Mouse (Mus musculus): ENCODE data around the gene Mecom. TPM values are rescaled to one million over a fixed set of nuclear protein-coding genes. Genes with fewer than 3 reads are reported as not detected.

The Mecom gene
- polyA plus RNA-seq, 1 experiment from 2014 or later: 0.79 TPM

DNA sequence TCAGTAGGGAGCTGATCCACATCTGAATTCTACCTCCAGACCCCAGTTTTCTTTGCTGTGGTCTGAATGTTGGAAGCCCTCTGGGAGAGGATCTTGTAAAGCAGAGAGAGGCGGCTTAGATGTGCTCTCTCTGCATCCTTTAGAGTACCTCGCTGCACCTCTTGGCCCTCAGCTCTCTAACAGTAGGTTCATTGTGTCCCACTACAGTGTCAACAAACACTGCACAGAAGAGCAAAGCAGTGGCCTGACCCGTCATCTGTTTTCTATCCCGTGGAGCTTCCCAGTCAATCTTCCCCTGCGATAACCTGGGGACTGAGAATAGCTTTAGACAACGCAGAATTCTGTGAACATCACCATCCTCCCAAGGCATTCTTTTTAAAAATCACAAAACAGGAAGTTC, 69.6 kb downstream of the Mecom start:
- no peaks in the 10 kb centered on the region for H3K9me3 ChIP-seq (replicated peaks)
- no peak overlapping the region for H3K4me2 ChIP-seq
- WGBS (ENCODE audit: insufficient replicate concordance): 60% methylated on average over 6 of the region's 6 CpGs
- no peaks in the 10 kb centered on the region for H3K36me3 ChIP-seq (replicated peaks)
- H3K27me3 ChIP-seq: no peaks in the 10 kb centered on the region
- H3K27ac ChIP-seq (replicated peaks): no peak overlapping the region
- H3K4me3 ChIP-seq (replicated peaks): no peak overlapping the region
- no peak for ATAC-seq (ENCODE audit: insufficient read depth)
- no peaks in the 10 kb centered on the region for H3K4me1 ChIP-seq (replicated peaks)
- no peak overlapping the region for H3K9ac ChIP-seq

DNA sequence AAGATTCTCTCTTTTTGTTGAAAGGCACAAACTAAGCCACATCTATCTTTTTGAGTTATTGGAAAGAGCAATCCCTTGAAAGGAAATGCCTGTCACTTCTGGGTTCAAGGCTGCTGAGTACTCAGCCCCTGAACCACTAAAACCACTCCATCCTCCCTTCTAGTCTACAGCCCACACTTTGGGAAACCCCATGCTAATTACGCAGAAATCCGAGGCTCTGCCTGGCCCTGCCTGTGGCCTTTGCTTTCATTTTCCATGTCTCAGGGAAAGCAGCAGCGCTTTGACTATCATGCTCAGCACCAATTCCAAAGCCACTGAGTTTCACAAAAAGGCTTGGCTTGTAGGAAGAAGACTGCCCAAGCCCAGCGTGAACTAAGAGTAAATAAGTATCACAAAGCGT, 70.8 kb downstream of the Mecom start:
- H3K27me3 ChIP-seq: no peaks in the 10 kb centered on the region
- no peak for ATAC-seq (ENCODE audit: insufficient read depth)
- H3K4me3 ChIP-seq (replicated peaks): no peak overlapping the region
- 54% methylated on average over 5 of the region's 5 CpGs for WGBS (ENCODE audit: insufficient replicate concordance)
- no peak overlapping the region for H3K9ac ChIP-seq
- no peak overlapping the region for H3K4me2 ChIP-seq
- H3K9me3 ChIP-seq (replicated peaks): no peaks in the 10 kb centered on the region
- H3K27ac ChIP-seq (replicated peaks): no peak overlapping the region
- H3K4me1 ChIP-seq (replicated peaks): no peaks in the 10 kb centered on the region
- H3K36me3 ChIP-seq (replicated peaks): no peaks in the 10 kb centered on the region

DNA sequence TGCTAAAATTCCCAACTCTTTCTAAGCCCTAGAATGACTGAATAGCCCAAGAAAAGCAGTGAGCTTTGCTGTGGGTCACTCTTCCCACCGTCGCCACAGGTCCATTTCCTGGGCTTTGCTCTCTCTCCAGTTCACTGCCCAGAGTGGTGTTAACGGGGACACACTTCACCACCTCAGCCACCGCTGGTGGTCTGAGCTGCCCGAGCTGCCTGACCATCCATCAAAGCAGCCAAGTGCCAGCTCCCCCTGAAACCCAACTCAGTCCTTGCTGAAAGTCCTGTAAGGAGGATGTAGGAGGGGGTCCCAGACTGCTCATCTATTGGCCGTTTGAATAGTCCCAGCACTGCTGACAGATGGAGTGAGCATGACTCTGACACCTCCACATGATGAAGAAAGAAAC, 72.2 kb downstream of the Mecom start:
- Histone ChIP-seq H3K4me2 (no peak overlapping the region), H3K36me3 (replicated peaks) (no peaks in the 10 kb centered on the region), H3K4me1 (replicated peaks) (no peaks in the 10 kb centered on the region), H3K27ac (replicated peaks) (no peak overlapping the region), H3K27me3 (no peaks in the 10 kb centered on the region), H3K4me3 (replicated peaks) (no peak overlapping the region), H3K9ac (no peak overlapping the region), H3K9me3 (replicated peaks) (no peaks in the 10 kb centered on the region)
- no peak for ATAC-seq (ENCODE audit: insufficient read depth)
- 55% methylated on average over 6 of the region's 6 CpGs for WGBS (ENCODE audit: insufficient replicate concordance)

DNA sequence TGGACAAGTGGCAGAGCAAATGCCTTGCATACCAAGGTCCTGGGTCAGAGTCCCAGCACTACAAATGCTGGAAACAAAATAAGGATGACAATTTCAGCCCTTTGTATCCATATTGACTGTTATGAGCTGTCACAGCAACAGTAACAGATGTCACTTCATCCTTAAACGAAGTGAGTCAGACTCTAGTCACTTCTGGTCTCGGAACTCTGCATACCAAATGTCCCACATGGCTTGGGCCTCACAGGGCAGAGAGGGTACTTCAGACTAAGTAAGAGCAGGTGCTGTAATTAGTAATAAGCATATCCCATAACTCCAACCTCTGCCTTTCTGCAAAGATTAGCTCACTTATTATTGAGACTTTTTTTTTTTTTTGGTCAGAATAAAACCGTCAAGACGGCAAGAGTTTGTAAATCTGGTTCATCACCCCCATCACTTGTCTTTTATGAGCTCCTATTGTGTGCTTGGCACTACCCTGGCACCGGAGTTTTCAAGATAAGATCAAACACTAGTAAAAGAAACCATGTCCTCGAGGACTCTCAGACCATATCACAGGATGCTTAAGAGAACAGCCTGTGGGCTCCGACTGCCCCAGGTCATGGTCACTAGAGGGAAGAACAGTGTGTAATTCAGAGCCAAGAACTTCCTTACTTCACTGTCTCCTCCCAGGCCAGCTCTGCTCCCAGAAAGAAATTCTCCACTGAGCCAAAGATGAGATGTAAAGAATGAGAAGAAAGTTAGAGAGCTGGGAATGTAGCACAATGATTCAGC, 79.6 kb downstream of the Mecom start:
- H3K4me1 ChIP-seq (replicated peaks): no peaks in the 10 kb centered on the region
- H3K4me3 ChIP-seq (replicated peaks): no peak overlapping the region
- H3K9me3 ChIP-seq (replicated peaks): no peaks in the 10 kb centered on the region
- H3K27ac ChIP-seq (replicated peaks): no peak overlapping the region
- no peaks in the 10 kb centered on the region for H3K27me3 ChIP-seq
- H3K4me2 ChIP-seq: no peak overlapping the region
- WGBS (ENCODE audit: insufficient replicate concordance): 51% methylated on average over 7 of the region's 7 CpGs
- no peak overlapping the region for H3K9ac ChIP-seq
- H3K36me3 ChIP-seq (replicated peaks): no peaks in the 10 kb centered on the region
- no peak for ATAC-seq (ENCODE audit: insufficient read depth)

DNA sequence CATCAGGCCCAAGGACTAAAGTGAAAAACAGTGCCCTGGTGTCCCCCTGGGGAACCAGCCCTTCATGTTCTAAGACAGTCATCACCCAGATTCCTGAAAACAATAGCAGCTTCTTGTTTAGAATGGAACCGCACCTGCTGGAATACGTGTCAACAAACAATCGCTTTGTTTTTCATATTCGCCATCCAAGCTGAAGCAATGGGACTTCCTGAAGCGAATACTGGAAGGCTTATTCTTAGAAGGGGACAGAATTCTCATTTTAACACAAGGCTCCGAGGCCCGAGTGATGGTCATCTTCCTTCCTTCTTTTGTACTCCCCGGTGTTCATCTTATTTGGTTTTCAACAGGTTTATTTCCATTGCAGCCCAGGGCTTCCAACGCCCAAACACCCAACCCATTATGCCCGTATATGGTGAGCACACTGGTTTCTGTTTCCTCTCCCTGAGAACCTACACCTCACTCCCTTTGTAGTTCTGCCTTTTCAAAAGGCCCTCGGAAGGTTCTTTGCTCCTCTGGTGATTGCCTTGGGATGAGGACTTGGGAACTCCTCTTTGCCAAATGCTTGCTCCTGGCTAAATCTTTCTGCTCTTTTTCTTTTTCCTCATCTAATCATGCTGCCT, 81.7 kb downstream of the Mecom start:
- no peaks in the 10 kb centered on the region for H3K4me1 ChIP-seq (replicated peaks)
- ATAC-seq (ENCODE audit: insufficient read depth): no peak
- H3K9ac ChIP-seq: no peak overlapping the region
- WGBS (ENCODE audit: insufficient replicate concordance): 39% methylated on average over 11 of the region's 11 CpGs
- H3K4me2 ChIP-seq: no peak overlapping the region
- H3K4me3 ChIP-seq (replicated peaks): no peak overlapping the region
- no peaks in the 10 kb centered on the region for H3K36me3 ChIP-seq (replicated peaks)
- H3K9me3 ChIP-seq (replicated peaks): no peaks in the 10 kb centered on the region
- H3K27me3 ChIP-seq: no peaks in the 10 kb centered on the region
- no peak overlapping the region for H3K27ac ChIP-seq (replicated peaks)

DNA sequence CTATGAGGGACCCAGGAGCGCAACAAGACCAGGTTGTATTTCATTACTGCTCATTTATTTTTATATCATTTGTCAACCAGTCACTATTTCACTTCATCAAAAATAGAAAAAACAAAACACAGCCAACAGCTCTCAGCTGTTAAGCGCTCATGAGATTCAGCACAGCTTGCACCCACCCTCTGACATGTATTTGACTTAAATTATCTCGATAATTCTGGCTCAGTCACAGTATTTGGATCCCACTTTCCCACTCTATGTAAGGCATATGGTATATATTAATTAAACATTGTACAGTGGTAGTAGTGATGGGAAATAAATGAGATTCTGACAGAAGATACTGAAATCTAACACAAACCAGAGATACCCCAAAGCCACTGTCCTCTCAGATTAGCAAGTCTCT, 83.3 kb downstream of the Mecom start:
- H3K9ac ChIP-seq: no peak overlapping the region
- H3K4me1 ChIP-seq (replicated peaks): no peaks in the 10 kb centered on the region
- no peaks in the 10 kb centered on the region for H3K27me3 ChIP-seq
- no peaks in the 10 kb centered on the region for H3K36me3 ChIP-seq (replicated peaks)
- no peak overlapping the region for H3K4me3 ChIP-seq (replicated peaks)
- H3K4me2 ChIP-seq: no peak overlapping the region
- no peak overlapping the region for H3K27ac ChIP-seq (replicated peaks)
- H3K9me3 ChIP-seq (replicated peaks): no peaks in the 10 kb centered on the region
- no peak for ATAC-seq (ENCODE audit: insufficient read depth)
- 72% methylated on average over 3 of the region's 3 CpGs for WGBS (ENCODE audit: insufficient replicate concordance)

DNA sequence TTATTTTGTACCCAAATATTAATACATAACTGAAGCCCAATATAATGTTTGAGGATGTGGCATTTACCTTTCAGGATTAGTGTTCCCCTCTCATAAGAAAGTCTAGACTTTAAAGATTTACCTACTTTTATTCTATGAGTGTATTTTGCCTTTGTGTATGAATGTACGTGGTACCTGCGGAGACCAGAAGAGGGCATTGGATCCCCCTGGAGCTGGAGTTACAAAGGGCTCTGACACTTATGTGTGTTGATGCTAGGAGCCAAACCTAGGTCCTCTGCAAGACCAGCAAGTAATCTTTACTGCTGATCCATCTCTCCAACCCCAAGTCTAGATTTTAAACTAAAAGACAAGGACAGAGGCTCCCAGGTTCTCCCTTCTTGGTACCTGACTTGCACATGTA, 86.0 kb downstream of the Mecom start:
- H3K27me3 ChIP-seq: no peaks in the 10 kb centered on the region
- ATAC-seq (ENCODE audit: insufficient read depth): no peak
- no peaks in the 10 kb centered on the region for H3K9me3 ChIP-seq (replicated peaks)
- H3K27ac ChIP-seq (replicated peaks): no peak overlapping the region
- no peak overlapping the region for H3K4me3 ChIP-seq (replicated peaks)
- no peaks in the 10 kb centered on the region for H3K4me1 ChIP-seq (replicated peaks)
- H3K4me2 ChIP-seq: no peak overlapping the region
- no peaks in the 10 kb centered on the region for H3K36me3 ChIP-seq (replicated peaks)
- no peak overlapping the region for H3K9ac ChIP-seq
- WGBS (ENCODE audit: insufficient replicate concordance): 66% methylated on average over 2 of the region's 2 CpGs

DNA sequence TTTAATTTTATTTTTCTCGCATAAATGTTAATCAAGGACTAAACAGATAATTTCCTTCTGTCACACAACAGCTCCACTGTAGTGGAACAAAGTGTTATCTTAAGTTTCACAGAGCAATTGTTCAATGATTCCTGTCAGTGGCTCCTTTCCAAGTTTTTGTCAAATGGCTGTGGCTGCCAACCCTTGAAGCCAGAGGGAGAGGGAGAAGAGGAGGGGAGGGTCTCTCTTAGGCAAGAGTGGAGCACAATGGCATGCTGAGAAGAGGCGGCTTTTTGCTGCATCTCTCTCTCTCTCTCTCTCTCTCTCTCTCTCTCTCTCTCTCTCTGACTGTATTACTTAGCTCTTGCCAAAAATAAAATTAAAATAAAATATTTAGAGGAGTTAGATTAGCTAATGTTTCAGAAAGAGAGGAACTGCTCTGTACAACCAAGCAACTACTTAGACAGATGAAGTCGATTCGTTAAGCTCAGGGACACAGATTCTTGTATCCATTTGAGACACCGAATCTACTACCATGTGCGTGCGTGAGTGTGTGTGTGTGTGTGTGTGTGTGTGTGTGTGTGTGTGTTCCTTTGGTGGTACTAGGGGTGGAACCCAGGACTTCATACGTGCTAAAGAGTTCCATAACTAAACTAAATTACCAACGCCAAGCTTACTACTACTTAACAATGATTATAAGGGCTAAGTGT, 86.8 kb downstream of the Mecom start:
- H3K27me3 ChIP-seq: no peaks in the 10 kb centered on the region
- ATAC-seq (ENCODE audit: insufficient read depth): no peak
- H3K27ac ChIP-seq (replicated peaks): no peak overlapping the region
- no peaks in the 10 kb centered on the region for H3K9me3 ChIP-seq (replicated peaks)
- no peak overlapping the region for H3K4me2 ChIP-seq
- WGBS (ENCODE audit: insufficient replicate concordance): 64% methylated on average over 9 of the region's 9 CpGs
- H3K4me1 ChIP-seq (replicated peaks): no peaks in the 10 kb centered on the region
- H3K9ac ChIP-seq: no peak overlapping the region
- H3K36me3 ChIP-seq (replicated peaks): no peaks in the 10 kb centered on the region
- H3K4me3 ChIP-seq (replicated peaks): no peak overlapping the region

DNA sequence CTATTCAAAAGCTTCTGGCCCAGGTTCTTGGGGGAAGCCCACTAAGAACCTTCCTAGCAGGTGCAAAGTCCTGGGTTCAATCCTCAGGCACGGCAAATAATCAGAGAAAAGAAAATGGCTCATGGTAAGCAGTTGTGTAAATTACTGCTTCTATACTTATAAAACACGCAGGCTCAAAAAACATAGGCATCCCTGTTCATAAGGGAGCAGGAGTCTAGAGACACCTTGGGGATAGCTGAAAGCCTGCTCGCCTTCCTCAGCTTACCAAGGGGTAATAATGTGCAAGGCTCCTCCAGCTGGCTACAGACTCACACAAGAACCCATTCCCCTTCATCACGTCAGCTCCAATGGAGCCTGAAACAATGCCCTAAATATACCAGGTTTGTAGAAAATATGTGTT, 88.2 kb downstream of the Mecom start:
- 63% methylated on average over 4 of the region's 4 CpGs for WGBS (ENCODE audit: insufficient replicate concordance)
- no peak for ATAC-seq (ENCODE audit: insufficient read depth)
- H3K9ac ChIP-seq: no peak overlapping the region

DNA sequence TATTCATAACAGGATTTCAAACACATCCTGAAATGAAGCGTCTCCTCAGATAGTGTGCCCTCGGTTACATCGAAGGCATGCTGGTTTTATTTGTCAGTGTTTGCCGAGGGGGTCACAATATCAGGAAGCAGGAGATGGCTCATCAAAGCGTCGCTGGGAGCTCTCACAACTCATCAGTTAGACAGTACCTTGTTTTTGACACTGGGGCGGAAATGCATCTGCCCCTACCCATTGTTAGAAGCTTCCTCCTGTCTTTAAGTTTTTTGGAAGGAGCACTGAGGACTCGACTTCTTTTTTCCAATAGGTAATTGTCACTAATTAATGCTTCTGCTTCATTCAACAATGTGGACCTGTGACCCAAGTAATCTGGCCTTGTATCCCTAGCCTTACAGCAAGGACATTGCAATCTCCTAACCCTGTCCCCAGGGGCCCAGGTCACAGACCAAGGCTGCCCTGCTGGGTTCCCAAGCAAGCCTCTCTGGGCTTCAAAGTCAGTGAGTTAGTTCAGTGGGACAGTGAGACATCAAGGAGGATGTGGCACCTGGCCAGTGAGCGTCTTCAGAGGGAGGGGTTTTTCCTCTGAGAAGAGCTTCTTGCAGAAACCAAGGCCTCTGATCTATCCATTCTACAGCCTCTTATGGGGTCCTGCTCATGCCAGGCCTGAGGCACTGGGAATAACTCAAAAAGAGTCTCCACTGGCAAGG, 89.7 kb downstream of the Mecom start:
- ATAC-seq (ENCODE audit: insufficient read depth): no peak
- H3K4me1 ChIP-seq (replicated peaks): no peaks in the 10 kb centered on the region
- H3K36me3 ChIP-seq (replicated peaks): no peaks in the 10 kb centered on the region
- no peak overlapping the region for H3K27ac ChIP-seq (replicated peaks)
- no peak overlapping the region for H3K9ac ChIP-seq
- WGBS (ENCODE audit: insufficient replicate concordance): 33% methylated on average over 9 of the region's 9 CpGs
- no peaks in the 10 kb centered on the region for H3K27me3 ChIP-seq
- no peaks in the 10 kb centered on the region for H3K9me3 ChIP-seq (replicated peaks)
- no peak overlapping the region for H3K4me3 ChIP-seq (replicated peaks)
- H3K4me2 ChIP-seq: no peak overlapping the region

More for the DNA sequence above, 88.2 kb downstream of the Mecom start:
- no peak overlapping the region for H3K4me2 ChIP-seq
- H3K4me1 ChIP-seq (replicated peaks): no peaks in the 10 kb centered on the region
- H3K27me3 ChIP-seq: no peaks in the 10 kb centered on the region
- H3K36me3 ChIP-seq (replicated peaks): no peaks in the 10 kb centered on the region
- no peak overlapping the region for H3K27ac ChIP-seq (replicated peaks)
- H3K9me3 ChIP-seq (replicated peaks): no peaks in the 10 kb centered on the region
- no peak overlapping the region for H3K4me3 ChIP-seq (replicated peaks)

DNA sequence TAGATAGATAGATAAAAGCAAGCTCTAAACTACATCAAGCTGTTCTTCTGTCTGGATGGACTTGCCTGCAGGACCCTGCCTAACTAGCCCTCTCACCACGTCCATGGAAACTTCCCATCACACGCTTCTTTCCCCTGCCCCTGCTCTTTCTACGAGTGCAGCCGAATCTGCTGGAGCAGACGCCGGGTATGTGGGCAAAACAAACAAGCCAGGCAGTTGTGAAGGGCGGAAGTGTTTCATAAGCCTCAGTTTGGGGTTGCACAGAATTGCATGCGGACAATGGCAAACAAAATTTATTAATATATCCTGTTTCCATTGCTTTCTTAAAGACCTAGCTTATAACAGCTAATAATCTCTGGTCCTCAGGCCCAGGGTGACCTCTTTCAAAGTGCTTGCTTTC, 91.9 kb downstream of the Mecom start:
- 31% methylated on average over 8 of the region's 8 CpGs for WGBS (ENCODE audit: insufficient replicate concordance)
- Histone ChIP-seq H3K27ac (replicated peaks) (no peak overlapping the region), H3K9ac (no peak overlapping the region), H3K4me1 (replicated peaks) (no peaks in the 10 kb centered on the region), H3K4me3 (replicated peaks) (no peak overlapping the region), H3K9me3 (replicated peaks) (no peaks in the 10 kb centered on the region), H3K4me2 (no peak overlapping the region), H3K36me3 (replicated peaks) (no peaks in the 10 kb centered on the region), H3K27me3 (no peaks in the 10 kb centered on the region)
- no peak for ATAC-seq (ENCODE audit: insufficient read depth)

Data from liver, embryonic 15.5 days (tissue).